Mouse (Mus musculus) bone marrow, adult 2 months (tissue): ENCODE measurements at regions not wholly inside any gene's neighbourhood (a gene's known extent, or its start where the extent isn't known, plus 50 kb on each side); places are given as distances from the start of the nearest gene placed in this dataset.

Source experiments
- H3K27ac ChIP-seq: fragments of 200-500 bp; 2 replicates; pipeline ENCODE4 v1.5.1; 2012; ENCODE audit warnings: low read depth, mild to moderate bottlenecking, control low read depth, inconsistent platforms, low read length; ENCODE audit not compliant: control insufficient read depth, poor library complexity, insufficient read depth
- H3K4me1 ChIP-seq: fragments of 200-500 bp; 2 replicates; pipeline ENCODE4 v1.6.1; 2011; ENCODE audit warnings: low read length; ENCODE audit not compliant: control insufficient read depth, insufficient read depth
- H3K4me3 ChIP-seq: fragments of 200-500 bp; replicated peaks from 2 replicates; pipeline ENCODE3; 2011; ENCODE audit warnings: mild to moderate bottlenecking, low read depth, low read length, control low read depth; ENCODE audit not compliant: control insufficient read depth
- CTCF ChIP-seq: fragments of 200-500 bp; IDR thresholded peaks from 2 replicates; pipeline ENCODE4 v1.5.1; 2011; ENCODE audit warnings: low read length, control low read depth; ENCODE audit not compliant: control insufficient read depth, insufficient read depth
- POLR2A ChIP-seq: fragments of 200-500 bp; IDR thresholded peaks from 2 replicates; pipeline ENCODE4 v1.6.1; 2011; ENCODE audit warnings: low read depth, mild to moderate bottlenecking, control low read depth, low read length, borderline replicate concordance; ENCODE audit not compliant: control insufficient read depth
- WGBS: fragments of 180-500 bp; shearing (Covaris S2); methylation state at CpG from one replicate; pipeline ENCODE4 v1.1.7; 2018; 5-methylcytosine and 5-hydroxymethylcytosine counted together

- no peaks in the 10 kb centered on the region for H3K4me1 ChIP-seq
These were observed 282.5 kb downstream of the Tbc1d1 start for GRCm38 (mm10) chr5:64438446-64439134.

GRCm38 (mm10) chr5:64447847-64448246 is 291.7 kb downstream of the Tbc1d1 start:
- no peak for TF ChIP-seq POLR2A
- no peak for TF ChIP-seq CTCF
- 20% methylated on average over 4 of the region's 4 CpGs for WGBS
- Histone ChIP-seq H3K4me1 (no peaks in the 10 kb centered on the region), H3K27ac (no peak overlapping the region), H3K4me3 (no peak overlapping the region)

More at GRCm38 (mm10) chr5:64438446-64439134, 282.5 kb downstream of the Tbc1d1 start:
- 65% methylated on average over 13 of the region's 13 CpGs for WGBS
- TF ChIP-seq CTCF, result no peak
- no peak for TF ChIP-seq POLR2A
- Histone ChIP-seq H3K27ac (no peak overlapping the region), H3K4me3 (no peak overlapping the region)

DNA sequence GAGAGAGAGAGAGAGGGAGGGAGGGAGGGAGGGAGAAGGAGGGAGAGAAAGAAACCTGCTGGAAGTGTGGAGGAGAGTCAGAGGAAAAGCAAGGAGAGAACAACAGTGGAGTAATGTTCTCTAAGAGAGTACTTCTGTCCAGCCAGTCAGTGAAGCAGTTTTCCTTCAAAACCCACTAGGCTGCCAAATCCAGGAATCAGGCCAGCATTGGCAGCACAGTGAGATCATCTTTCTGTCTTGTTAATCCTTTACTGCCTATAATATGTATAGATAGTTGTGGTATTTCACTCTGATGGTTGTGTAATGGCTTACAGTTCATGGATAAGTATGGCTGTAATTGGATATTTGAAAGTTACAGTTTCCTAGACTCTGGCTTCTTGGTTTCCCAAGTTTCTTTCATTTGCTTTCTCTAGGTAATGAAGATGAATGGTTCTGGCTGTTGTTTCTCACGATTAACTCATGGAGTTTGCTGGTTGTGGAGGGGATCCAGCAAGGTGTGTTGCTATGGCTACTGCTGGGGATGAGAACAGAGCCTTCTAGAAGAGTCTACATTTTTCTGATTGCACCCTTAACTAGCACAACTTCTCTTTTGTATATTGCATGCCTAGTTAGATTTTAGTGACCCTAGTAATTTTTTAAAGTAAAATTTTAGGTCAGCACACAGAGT is 296.7 kb downstream of the Tbc1d1 start:
- Histone ChIP-seq H3K4me3 (no peak overlapping the region), H3K27ac (no peak overlapping the region), H3K4me1 (no peaks in the 10 kb centered on the region; the same call in 1 of the 2 replicates)
- 33% methylated on average over 1 of the region's 1 CpGs for WGBS
- TF ChIP-seq CTCF (no peak), POLR2A (no peak)

- TF ChIP-seq CTCF (no peak), POLR2A (no peak)
- Histone ChIP-seq H3K27ac (no peak overlapping the region), H3K4me3 (no peak overlapping the region), H3K4me1 (no peaks in the 10 kb centered on the region; the same call in 1 of the 2 replicates)
- WGBS, result 94% methylated on average over 5 of the region's 5 CpGs
These were observed 303.7 kb downstream of the Tbc1d1 start for GRCm38 (mm10) chr5:64459807-64460206.

DNA sequence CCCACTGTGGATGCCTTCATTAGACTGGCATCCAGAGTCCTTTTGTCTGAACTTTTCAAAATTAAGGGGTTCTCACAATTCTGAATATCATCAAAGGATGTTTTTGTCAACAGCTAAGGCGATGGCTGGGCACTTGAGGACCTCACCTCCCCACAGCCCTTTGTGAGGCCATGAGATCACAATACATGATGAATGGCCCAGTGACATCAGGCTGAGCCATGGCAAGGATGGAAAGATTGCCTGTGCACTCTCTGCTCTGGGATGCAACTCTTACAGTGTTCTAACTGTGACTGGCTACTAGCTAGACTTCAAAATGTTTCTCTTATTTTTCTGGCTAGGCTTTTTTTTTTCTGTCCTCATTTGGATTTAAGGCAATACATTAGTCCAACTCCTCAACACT is 304.8 kb downstream of the Tbc1d1 start:
- no peaks in the 10 kb centered on the region; the same call in 1 of the 2 replicates for H3K4me1 ChIP-seq
- H3K27ac ChIP-seq, result no peak overlapping the region
- H3K4me3 ChIP-seq, result no peak overlapping the region
- TF ChIP-seq CTCF (no peak), POLR2A (no peak)
- WGBS, result 72% methylated on average over 1 of the region's 1 CpGs

DNA sequence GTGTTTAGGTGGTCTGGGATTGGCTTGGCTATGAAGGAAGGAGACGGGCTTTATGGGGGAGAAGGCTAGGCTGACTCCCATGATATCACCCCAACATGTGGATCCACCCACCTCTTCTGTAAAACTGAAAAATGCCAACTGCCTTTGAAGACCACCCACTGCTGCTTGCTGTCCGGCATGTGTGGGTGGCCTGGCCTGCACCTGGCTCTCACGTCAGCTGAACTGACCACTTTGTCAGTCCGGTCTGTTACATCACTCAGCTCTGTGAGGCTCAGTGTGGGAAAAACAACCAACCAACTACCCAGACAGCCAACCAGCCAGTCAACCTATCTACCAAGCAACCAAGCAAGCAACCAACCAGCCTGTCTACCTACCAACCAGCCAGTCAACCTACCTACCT is 305.5 kb downstream of the Tbc1d1 start:
- Histone ChIP-seq H3K4me3 (no peak overlapping the region), H3K4me1 (no peaks in the 10 kb centered on the region; the same call in 1 of the 2 replicates), H3K27ac (no peak overlapping the region)
- 82% methylated on average over 4 of the region's 4 CpGs for WGBS
- TF ChIP-seq POLR2A, result no peak
- TF ChIP-seq CTCF, result no peak

DNA sequence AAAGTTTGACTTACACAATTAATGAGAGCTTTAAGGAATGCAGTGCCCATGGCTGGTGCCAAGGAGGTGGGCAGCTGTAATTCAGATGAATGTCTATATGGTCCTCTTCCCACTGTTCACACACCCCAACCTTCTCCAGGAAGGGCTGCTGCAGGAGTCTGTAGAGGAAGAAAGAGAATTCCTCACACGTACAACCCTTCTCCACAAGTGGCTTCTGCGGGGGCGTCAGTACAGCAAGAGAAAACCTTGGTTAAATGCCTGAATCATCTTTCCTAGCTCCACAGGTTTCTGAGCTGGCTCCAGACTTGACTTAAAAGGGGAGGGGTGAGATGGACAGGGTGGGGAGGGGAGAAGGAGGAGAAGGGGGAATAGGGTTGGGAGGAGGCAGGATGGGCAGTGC is 306.3 kb downstream of the Tbc1d1 start:
- no peak for TF ChIP-seq CTCF
- no peak for TF ChIP-seq POLR2A
- no peak overlapping the region for H3K4me3 ChIP-seq
- no peak overlapping the region for H3K27ac ChIP-seq
- no peaks in the 10 kb centered on the region; the same call in 1 of the 2 replicates for H3K4me1 ChIP-seq
- WGBS, result 82% methylated on average over 3 of the region's 3 CpGs

GRCm38 (mm10) chr5:64463570-64463969 is 307.5 kb downstream of the Tbc1d1 start:
- 68% methylated on average over 5 of the region's 5 CpGs for WGBS
- H3K4me1 ChIP-seq, result no peaks in the 10 kb centered on the region
- TF ChIP-seq CTCF (no peak), POLR2A (no peak)
- H3K4me3 ChIP-seq, result no peak overlapping the region
- no peak overlapping the region for H3K27ac ChIP-seq
